Mouse (Mus musculus) midbrain, postnatal 0 days (tissue): ENCODE results near the gene Nxt2. TPM values are rescaled to one million over a fixed set of nuclear protein-coding genes. Genes with fewer than 3 reads are reported as not detected.
A peak's percentile ranks its signal among the peaks of the same experiment; 100 is the strongest.

Experiments used
- ATAC-seq: fragments of 200-750 bp; cut with Nextera tagmentation; 2 replicates; pipeline ENCODE4 v1.8.0; 2017; ENCODE audit warnings: moderate number of reproducible peaks, mild to moderate bottlenecking, moderate TSS enrichment, moderate library complexity; ENCODE audit not compliant: low FRiP score
- DNase-seq: peaks from one replicate; pipeline ENCODE4 v3.0.0-alpha.2; 2015; ENCODE audit warnings: low spot score
- H3K27ac ChIP-seq: fragments of 300-500 bp; sonication (generic); 2 replicates; pipeline ENCODE4 v1.5.1; 2014; ENCODE audit warnings: low read depth, mild to moderate bottlenecking, low read length, mixed read lengths
- H3K27me3 ChIP-seq: fragments of 300-500 bp; sonication (generic); 2 replicates; pipeline ENCODE4 v1.6.1; 2014; ENCODE audit warnings: low read length, control low read depth, mixed read lengths; ENCODE audit not compliant: insufficient read depth
- H3K36me3 ChIP-seq: fragments of 300-500 bp; sonication (generic); 2 replicates; pipeline ENCODE4 v1.6.1; 2014; ENCODE audit warnings: low read length, control low read depth, mixed read lengths; ENCODE audit not compliant: insufficient read depth
- H3K4me1 ChIP-seq: fragments of 300-500 bp; sonication (generic); 2 replicates; pipeline ENCODE4 v1.6.1; 2014; ENCODE audit warnings: mild to moderate bottlenecking, control low read depth, antibody characterized with exemption, low read length, mixed read lengths; ENCODE audit not compliant: insufficient read depth
- H3K4me2 ChIP-seq: fragments of 300-500 bp; sonication (generic); 2 replicates; pipeline ENCODE4 v1.6.1; 2014; ENCODE audit warnings: low read depth, mild to moderate bottlenecking, low read length, mixed read lengths; ENCODE audit not compliant: poor library complexity, severe bottlenecking
- H3K4me3 ChIP-seq: fragments of 300-500 bp; sonication (generic); 2 replicates; pipeline ENCODE4 v1.5.1; 2014; ENCODE audit warnings: low read depth, mild to moderate bottlenecking, low read length, moderate library complexity
- H3K9ac ChIP-seq: fragments of 300-500 bp; sonication (generic); replicated peaks from 2 replicates; pipeline ENCODE4 v1.6.1; 2014; ENCODE audit warnings: mild to moderate bottlenecking, low read length, moderate library complexity, mixed read lengths; ENCODE audit not compliant: poor library complexity, severe bottlenecking
- H3K9me3 ChIP-seq: fragments of 300-500 bp; sonication (generic); 2 replicates; pipeline ENCODE4 v1.6.1; 2016; ENCODE audit warnings: low read length, control low read depth
- CTCF ChIP-seq: IDR thresholded peaks from 2 replicates; pipeline ENCODE4 v1.5.1; 2016; ENCODE audit warnings: antibody characterized with exemption, mild to moderate bottlenecking
- WGBS: fragments of 180-500 bp; shearing (Covaris S2); extraction: QIAGEN DNeasy Blood & Tissue Kit; methylation state at CpG from one replicate; pipeline ENCODE4 v1.1.7; 2014; 5-methylcytosine and 5-hydroxymethylcytosine counted together
- polyA plus RNA-seq: library from polyadenylated mRNA; unstranded; fragments of >200 nt; fragmentation: Nextera tagmentation; extraction: Ambion mirVana; gene quantifications from 2 replicates; pipeline ENCODE4 v1.2.1, GENCODE M21; 2015
- total RNA-seq: library from RNA; depleted of rRNA; stranded (reverse); fragments of >200 nt; gene quantifications from 2 replicates; pipeline ENCODE4 v1.2.3, GENCODE M21; 2014; rRNA removed

Gene Nxt2
- 18.8 and 22.4 TPM in 2 replicates for total RNA-seq
- 23.5 and 24.4 TPM in 2 replicates for polyA plus RNA-seq

DNA sequence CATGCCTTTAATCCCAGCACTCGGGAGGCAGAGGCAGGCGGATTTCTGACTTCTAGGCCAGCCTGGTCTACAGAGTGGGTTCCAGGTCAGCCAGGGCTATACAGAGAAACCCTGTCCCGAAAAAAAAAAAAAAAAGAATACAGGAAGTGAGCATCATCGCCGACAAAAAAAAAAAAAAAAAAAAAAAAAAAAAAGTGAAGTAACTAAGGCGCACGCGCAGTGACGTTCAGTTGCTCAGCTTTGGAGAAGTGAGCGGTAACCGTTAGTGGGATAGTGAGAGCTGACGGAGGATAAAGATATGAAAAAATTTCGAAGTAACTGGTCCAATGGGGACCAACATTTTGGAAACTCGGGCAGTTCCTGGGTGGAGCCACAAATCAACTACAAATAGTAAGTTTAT is at the start of gene Nxt2:
Nxt2 (plus strand) TSS at position 229 of the 400 bp plus-strand sequence.
- H3K4me1 ChIP-seq: no peaks in the 10 kb centered on the region
- no peak within 1 kb of the TSS for H3K9ac ChIP-seq
- no peak for DNase-seq
- H3K4me2 ChIP-seq: peak within 1 kb of the TSS; percentile 45
- peak within 1 kb of the TSS; percentile 48 for H3K4me3 ChIP-seq
- H3K27ac ChIP-seq: no peak within 1 kb of the TSS
- WGBS: 92% methylated on average over 14 of the region's 14 CpGs
- TF ChIP-seq CTCF: no peak
- no peak for ATAC-seq
- peaks cover 3% of the 10 kb centered on the region; the same call in 1 of the 2 replicates for H3K27me3 ChIP-seq
- no peaks in the 10 kb centered on the region for H3K9me3 ChIP-seq
- no peaks in the 10 kb centered on the region for H3K36me3 ChIP-seq

DNA sequence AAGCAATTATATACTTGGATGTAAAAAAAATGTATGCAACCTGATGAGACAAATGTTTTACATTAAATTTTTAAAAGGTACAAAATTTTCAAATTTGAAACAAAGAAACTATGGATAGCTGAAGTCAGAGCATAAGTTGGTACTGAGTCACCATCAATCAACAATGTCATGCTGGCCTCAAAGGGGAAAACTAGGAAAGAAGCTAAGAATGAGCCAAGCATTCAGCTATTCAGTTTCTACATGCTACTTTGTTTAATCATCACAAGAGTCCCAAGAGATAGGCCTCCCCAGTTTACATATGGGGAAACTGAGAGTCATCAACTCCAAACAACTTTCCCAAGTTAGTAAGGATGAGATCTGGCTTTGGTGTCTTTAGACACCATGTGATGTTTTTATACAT is 49.6 kb upstream of the Nxt2 start:
- no peak overlapping the region for H3K27ac ChIP-seq
- H3K4me3 ChIP-seq: no peak overlapping the region
- DNase-seq (no peak), ATAC-seq (no peak)
- H3K4me2 ChIP-seq: no peak overlapping the region
- H3K36me3 ChIP-seq: no peaks in the 10 kb centered on the region
- no peak overlapping the region for H3K9ac ChIP-seq
- no peaks in the 10 kb centered on the region for H3K27me3 ChIP-seq
- H3K4me1 ChIP-seq: no peaks in the 10 kb centered on the region
- H3K9me3 ChIP-seq: no peaks in the 10 kb centered on the region
- TF ChIP-seq CTCF: no peak

DNA sequence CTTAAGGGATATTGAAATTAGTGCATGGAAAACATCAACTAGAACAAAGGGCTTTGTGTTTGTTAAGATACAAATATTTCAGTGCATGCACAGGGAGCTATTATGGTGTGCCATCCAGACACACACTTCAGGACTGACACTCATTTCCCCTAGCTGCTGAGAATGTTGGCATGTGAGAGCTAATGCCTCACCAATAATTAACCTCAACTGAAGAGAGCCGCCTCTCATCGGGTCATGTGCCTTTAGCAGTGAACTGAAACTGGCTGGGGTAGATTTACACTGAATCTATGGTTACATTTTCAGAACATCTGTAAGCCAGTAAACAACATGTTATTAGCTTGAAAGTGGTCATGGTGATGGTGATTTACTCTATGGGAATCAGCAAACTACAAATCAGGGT is 44.5 kb upstream of the Nxt2 start:
- ATAC-seq: no peak
- TF ChIP-seq CTCF: no peak
- 90% methylated on average over 2 of the region's 2 CpGs for WGBS

DNA sequence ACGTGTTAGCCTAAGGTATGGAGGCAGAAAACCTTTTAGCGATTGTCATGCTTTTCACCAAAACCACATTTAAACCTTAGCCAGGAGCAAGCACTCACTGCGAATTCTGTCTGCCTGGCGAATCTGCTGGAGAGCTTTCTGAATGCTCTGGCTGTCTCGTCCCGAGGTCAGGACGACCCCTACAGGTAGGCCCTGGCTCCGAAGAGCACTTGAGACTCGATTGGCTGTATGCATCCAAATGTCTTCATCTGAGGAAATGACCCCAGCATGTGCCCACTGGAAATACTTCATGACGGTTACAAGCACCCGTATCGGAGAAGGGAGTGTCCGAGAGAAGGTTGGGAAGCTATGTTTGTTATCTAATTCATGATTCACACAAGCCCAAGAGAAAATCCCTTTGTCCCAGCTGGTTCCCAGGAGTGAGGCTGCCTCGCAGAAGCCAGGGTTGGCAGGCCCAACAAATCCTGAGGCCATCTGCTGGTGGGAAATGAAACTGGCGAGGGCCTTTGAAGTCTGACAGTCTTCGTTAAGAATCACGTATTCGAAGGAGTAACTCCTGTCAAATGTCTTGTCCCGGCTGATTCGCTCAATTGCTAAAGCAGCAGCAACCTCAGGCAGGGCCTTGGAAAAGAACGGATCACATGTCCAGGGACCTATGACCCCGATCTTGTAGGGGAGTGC is 37.4 kb upstream of the Nxt2 start:
- H3K4me3 ChIP-seq: no peak overlapping the region
- no peak overlapping the region for H3K9ac ChIP-seq
- no peaks in the 10 kb centered on the region for H3K9me3 ChIP-seq
- no peak overlapping the region for H3K27ac ChIP-seq
- DNase-seq (peak; percentile 73), ATAC-seq (peak; percentile 80)
- no peaks in the 10 kb centered on the region; the same call in 1 of the 2 replicates for H3K27me3 ChIP-seq
- 31% methylated on average over 22 of the region's 22 CpGs for WGBS
- no peaks in the 10 kb centered on the region for H3K36me3 ChIP-seq
- H3K4me2 ChIP-seq: no peak overlapping the region
- TF ChIP-seq CTCF: peak; percentile 73
- H3K4me1 ChIP-seq: no peaks in the 10 kb centered on the region

More for the DNA sequence above, 44.5 kb upstream of the Nxt2 start:
- H3K4me3 ChIP-seq: no peak overlapping the region
- H3K9ac ChIP-seq: no peak overlapping the region
- H3K4me2 ChIP-seq: no peak overlapping the region
- H3K27ac ChIP-seq: no peak overlapping the region
- DNase-seq: no peak
- H3K27me3 ChIP-seq: no peaks in the 10 kb centered on the region; the same call in 1 of the 2 replicates
- no peaks in the 10 kb centered on the region for H3K36me3 ChIP-seq
- H3K4me1 ChIP-seq: no peaks in the 10 kb centered on the region
- no peaks in the 10 kb centered on the region for H3K9me3 ChIP-seq

DNA sequence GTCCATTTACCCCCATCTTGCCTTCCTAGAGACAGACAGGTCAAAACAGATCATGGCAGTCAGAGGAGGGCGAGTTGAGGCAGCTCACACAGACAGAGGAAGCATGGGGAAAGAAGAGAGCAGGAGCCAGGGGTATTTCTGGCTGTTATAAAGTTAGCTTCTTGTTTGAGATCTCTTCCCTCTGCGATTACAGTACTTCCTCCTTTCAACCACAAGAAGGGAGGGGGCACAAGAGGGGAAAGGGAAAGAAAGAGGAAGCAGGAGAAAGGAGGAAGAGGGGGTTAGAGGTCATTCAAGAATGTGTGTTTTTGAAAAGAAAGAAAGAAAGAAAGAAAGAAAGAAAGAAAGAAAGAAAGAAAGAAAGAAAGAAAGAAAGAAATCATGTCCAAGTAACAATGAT is 36.2 kb upstream of the Nxt2 start:
- H3K9me3 ChIP-seq: no peaks in the 10 kb centered on the region
- H3K4me2 ChIP-seq: no peak overlapping the region
- TF ChIP-seq CTCF: no peak
- DNase-seq (no peak), ATAC-seq (no peak)
- WGBS: 84% methylated on average over 2 of the region's 2 CpGs
- H3K27ac ChIP-seq: no peak overlapping the region
- no peak overlapping the region for H3K4me3 ChIP-seq
- H3K9ac ChIP-seq: no peak overlapping the region
- no peaks in the 10 kb centered on the region for H3K27me3 ChIP-seq
- H3K4me1 ChIP-seq: no peaks in the 10 kb centered on the region
- H3K36me3 ChIP-seq: no peaks in the 10 kb centered on the region

DNA sequence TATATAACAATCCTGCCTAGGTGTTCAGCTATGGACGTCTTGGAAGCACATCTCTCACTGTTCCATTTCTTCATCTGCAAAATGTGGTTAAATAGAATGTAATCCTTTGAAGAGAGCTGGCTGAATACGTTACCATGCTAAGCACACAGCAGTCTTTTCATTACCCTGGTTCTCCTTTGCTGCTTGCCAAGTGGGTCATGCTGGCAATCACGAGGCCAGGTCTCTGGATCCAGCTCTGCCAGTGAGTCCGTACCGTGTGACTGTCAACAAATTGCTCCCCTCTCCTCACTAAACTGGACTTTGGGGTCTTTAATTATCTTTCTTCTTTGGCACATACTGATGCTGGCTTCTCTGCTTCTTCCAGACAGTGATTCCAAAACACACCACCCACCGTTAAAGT is 32.1 kb upstream of the Nxt2 start:
- H3K4me2 ChIP-seq: no peak overlapping the region
- WGBS: 54% methylated on average over 6 of the region's 6 CpGs
- no peaks in the 10 kb centered on the region for H3K27me3 ChIP-seq
- no peak overlapping the region for H3K4me3 ChIP-seq
- H3K36me3 ChIP-seq: no peaks in the 10 kb centered on the region
- H3K4me1 ChIP-seq: no peaks in the 10 kb centered on the region
- H3K9ac ChIP-seq: no peak overlapping the region
- ATAC-seq (peak; percentile 70; the same call in 1 of the 2 replicates), DNase-seq (peak; percentile 55)
- no peaks in the 10 kb centered on the region for H3K9me3 ChIP-seq
- no peak for TF ChIP-seq CTCF
- no peak overlapping the region for H3K27ac ChIP-seq
